Mouse (Mus musculus): ENCODE measurements around the gene Prb1. TPM values are rescaled to one million over a fixed set of nuclear protein-coding genes. Genes with fewer than 3 reads are reported as not detected.
"Not testable (repeated sequence)": the region's sequence is repeated elsewhere in the genome, so short reads cannot be mapped to it uniquely, and the experiment has no call there.

The Prb1 gene
- total RNA-seq (2021), result not detected

DNA sequence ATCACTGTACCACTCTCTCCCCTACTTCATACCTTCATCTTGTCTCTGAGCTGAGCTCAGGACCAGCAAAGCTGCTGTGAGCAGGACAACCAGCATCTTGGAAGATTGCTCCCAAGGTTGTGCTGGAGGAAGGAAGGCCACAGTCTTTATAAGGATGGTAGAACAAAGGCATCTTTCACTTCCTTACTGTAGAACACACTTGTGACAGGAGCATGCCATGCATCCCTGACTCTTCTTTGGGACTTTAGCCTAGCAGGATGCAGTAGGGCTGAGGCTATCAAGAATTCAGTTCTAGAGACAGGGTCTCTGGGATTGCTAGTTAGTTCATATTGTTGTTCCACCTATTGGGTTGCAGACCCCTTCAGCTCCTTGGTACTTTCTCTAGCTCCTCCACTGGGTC, at the start of gene Prb1:
TSS of gene Prb1 (minus strand) at position 101 of the 400 bp plus-strand sequence.
- intact Hi-C loops (cut with DNase I); DNase-seq: not testable (repeated sequence)

Other genes starting within 250 kb of the Prb1 start
- not detected for gene Prpmp5, start 104.2 kb upstream of the Prb1 start, total RNA-seq (2021)
- gene Gm8882, start 153.6 kb upstream of the Prb1 start, total RNA-seq (2021), result not detected

Measured in heart, postnatal 10 days (tissue).